Mouse (Mus musculus): ENCODE measurements around the gene Pitpnc1. TPM values are rescaled to one million over a fixed set of nuclear protein-coding genes. Genes with fewer than 3 reads are reported as not detected.

The Pitpnc1 gene
- total and polyA plus RNA-seq, 3 experiments = 2.4 to 5.4 (median 3.6) TPM

- Histone ChIP-seq H3K4me3 (replicated peaks in 1 of 3; ENCODE audit: low read depth in 2 of 3, low read length in 2 of 3, poor library complexity in 1 of 3) (no peak overlapping the region), H3K4me1 (ENCODE audit: control insufficient read depth in 1 of 2, insufficient read depth in 2 of 2) (peaks cover 0 to 16% of the 10 kb centered on the region in 2 experiments; a peak in 1 of 4 replicates), H3K4me2 (ENCODE audit: insufficient read depth, low read depth, poor library complexity, severe bottlenecking) (no peak overlapping the region), H3K9ac (ENCODE audit: insufficient read depth, low read depth) (no peak overlapping the region), H3K27ac (ENCODE audit: insufficient read depth, low read depth) (no peak overlapping the region), H3K36me3 (replicated peaks in 1 of 2; ENCODE audit: control insufficient read depth in 1 of 2, insufficient read depth in 1 of 2, low read length in 1 of 2) (peaks cover 0 to 3% of the 10 kb centered on the region in 2 experiments), H3K27me3 (replicated peaks) (no peaks in the 10 kb centered on the region), H3K79me2 (replicated peaks; ENCODE audit: control insufficient read depth, extremely low read depth, insufficient read depth, poor library complexity, severe bottlenecking) (no peaks in the 10 kb centered on the region), H3K9me3 (replicated peaks; ENCODE audit: low read length) (peaks cover 1% of the 10 kb centered on the region)
- in situ Hi-C loops (cut with MboI; ENCODE audit: low pct_ligation_motif_present, low pct_unique_long_range_greater_than_20kb, low sequenced_read_pairs) (loop anchor here (10.0 kb wide), 1 partner anchor 62 kb away; no protein-coding TSS in a partner anchor), dilution Hi-C loops (cut with MboI; ENCODE audit: extremely low pct_ligation_motif_present, extremely low pct_unique_long_range_greater_than_20kb, low sequenced_read_pairs) (no loop called here)
- TF ChIP-seq MAX (IDR thresholded peaks at IDR 0.05; ENCODE audit: low read length) (no peak), CTCF (conservative IDR thresholded peaks at IDR 0.05 in 1 of 2, IDR thresholded peaks at IDR 0.05 in 1 of 2; ENCODE audit: low read depth in 2 of 2, low read length in 2 of 2) (no peak), RCOR1 (conservative IDR thresholded peaks at IDR 0.05; ENCODE audit: low read depth, low read length) (no peak), IRF4 (IDR thresholded peaks at IDR 0.05; ENCODE audit: low read depth, low read length) (no peak), MYC (IDR thresholded peaks at IDR 0.05; ENCODE audit: low read depth, low read length) (no peak), POLR2A (IDR thresholded peaks at IDR 0.05; ENCODE audit: low read depth, low read length) (no peak), JUND (conservative IDR thresholded peaks at IDR 0.05; ENCODE audit: low read depth, low read length) (no peak), USF2 (conservative IDR thresholded peaks at IDR 0.05; ENCODE audit: low read depth, low read length) (no peak)
- DNase-seq (ENCODE audit: extremely low read depth) = no peak
Observed at GRCm38 (mm10) chr11:107457282-107457681, 13.2 kb downstream of the Pitpnc1 start.

- in situ Hi-C loops (cut with MboI; ENCODE audit: low pct_ligation_motif_present, low pct_unique_long_range_greater_than_20kb, low sequenced_read_pairs) = loop anchor here (10.0 kb wide), 1 partner anchor 60 kb away; no protein-coding TSS in a partner anchor
- H3K27me3 ChIP-seq (replicated peaks) = no peaks in the 10 kb centered on the region
- H3K36me3 ChIP-seq (replicated peaks in 1 of 2; ENCODE audit: control insufficient read depth in 1 of 2, insufficient read depth in 1 of 2, low read length in 1 of 2) = peaks cover 0 to 3% of the 10 kb centered on the region in 2 experiments
- no peak overlapping the region for H3K4me3 ChIP-seq (replicated peaks in 1 of 3; ENCODE audit: low read depth in 2 of 3, low read length in 2 of 3, poor library complexity in 1 of 3)
- peaks cover 6 to 34% of the 10 kb centered on the region in 2 experiments for H3K4me1 ChIP-seq (ENCODE audit: control insufficient read depth in 1 of 2, insufficient read depth in 2 of 2)
- H3K4me2 ChIP-seq (ENCODE audit: insufficient read depth, low read depth, poor library complexity, severe bottlenecking) = no peak overlapping the region
- H3K9ac ChIP-seq (ENCODE audit: insufficient read depth, low read depth) = no peak overlapping the region
- no peak overlapping the region for H3K27ac ChIP-seq (ENCODE audit: insufficient read depth, low read depth)
- no peaks in the 10 kb centered on the region for H3K79me2 ChIP-seq (replicated peaks; ENCODE audit: control insufficient read depth, extremely low read depth, insufficient read depth, poor library complexity, severe bottlenecking)
- DNase-seq (ENCODE audit: extremely low read depth) = no peak
- H3K9me3 ChIP-seq (replicated peaks; ENCODE audit: low read length) = no peaks in the 10 kb centered on the region
- dilution Hi-C loops (cut with MboI; ENCODE audit: extremely low pct_ligation_motif_present, extremely low pct_unique_long_range_greater_than_20kb, low sequenced_read_pairs) = no loop called here
- TF ChIP-seq ZNF384 (IDR thresholded peaks at IDR 0.05; ENCODE audit: low read depth, low read length) (no peak), MXI1 (IDR thresholded peaks at IDR 0.05; ENCODE audit: low read depth, low read length) (no peak), TCF12 (IDR thresholded peaks at IDR 0.05; ENCODE audit: low read depth, low read length) (no peak), NELFE (IDR thresholded peaks at IDR 0.05; ENCODE audit: low read depth, low read length) (no peak), E2F4 (IDR thresholded peaks at IDR 0.05; ENCODE audit: insufficient replicate concordance, low read depth, low read length) (no peak), ETS1 (conservative IDR thresholded peaks at IDR 0.05; ENCODE audit: low read depth, low read length) (no peak), USF1 (IDR thresholded peaks at IDR 0.05; ENCODE audit: low read depth, low read length) (no peak), RCOR1 (conservative IDR thresholded peaks at IDR 0.05; ENCODE audit: low read depth, low read length) (no peak), HCFC1 (IDR thresholded peaks at IDR 0.05; ENCODE audit: low read depth, low read length) (no peak), GABPA (IDR thresholded peaks at IDR 0.05; ENCODE audit: insufficient replicate concordance, low read depth, low read length) (no peak), PAX5 (IDR thresholded peaks at IDR 0.05; ENCODE audit: low read length) (no peak), POLR2AphosphoS2 (IDR thresholded peaks at IDR 0.05; ENCODE audit: low read depth, low read length) (no peak), TBP (conservative IDR thresholded peaks at IDR 0.05; ENCODE audit: low read depth, low read length) (no peak), USF2 (conservative IDR thresholded peaks at IDR 0.05; ENCODE audit: low read depth, low read length) (no peak), EP300 (IDR thresholded peaks at IDR 0.05; ENCODE audit: low read length) (no peak), NRF1 (IDR thresholded peaks at IDR 0.05; ENCODE audit: low read depth, low read length) (no peak), IRF4 (IDR thresholded peaks at IDR 0.05; ENCODE audit: low read depth, low read length) (no peak), MAX (IDR thresholded peaks at IDR 0.05; ENCODE audit: low read length) (no peak), SMC3 (IDR thresholded peaks at IDR 0.05; ENCODE audit: low read depth, low read length) (no peak)
Observed at GRCm38 (mm10) chr11:107454546-107455462, 15.7 kb downstream of the Pitpnc1 start.
